Mouse (Mus musculus) erythroblast, adult 5-6 weeks (primary cell): ENCODE results near the gene Stkld1. TPM values are rescaled to one million over a fixed set of nuclear protein-coding genes. Genes with fewer than 3 reads are reported as not detected.

Experiments used
- ATAC-seq: replicated peaks from 2 replicates; pipeline ENCODE4 v1.8.0; 2016; ENCODE audit warnings: moderate number of reproducible peaks, mild to moderate bottlenecking, moderate TSS enrichment, inconsistent platforms; ENCODE audit not compliant: poor library complexity, low FRiP score, severe bottlenecking
- total RNA-seq, 2 experiments: library from RNA; stranded (forward) in 1 of 2; stranded (reverse) in 1 of 2; fragments of 150-400 nt in 1 of 2; fragments of 200-764, 138-1000 nt in 1 of 2; gene quantifications; 2 replicates each; pipeline versions ENCODE4 v1.2.3 to v1.2.4; 2015 to 2017; ENCODE audit warnings: low replicate concordance in 2 of 2

Gene Stkld1
- total RNA-seq, 2 experiments from 2014 or later = not detected

GRCm38 (mm10) chr2:26914148-26914941 lies 19.5 kb upstream of the Stkld1 start:
- ATAC-seq = no peak

GRCm38 (mm10) chr2:26915927-26916728 lies 17.7 kb upstream of the Stkld1 start, which contains the start of the genes Surf2 and Surf1:
Gene Surf2, plus strand, starts transcription at chr2:26916367.
Gene Surf1, minus strand, starts transcription at chr2:26916530.
- ATAC-seq = peak; percentile 85

- peak; percentile 40 for ATAC-seq
Observed at GRCm38 (mm10) chr2:26916738-26917137, 17.1 kb upstream of the Stkld1 start.

GRCm38 (mm10) chr2:26919684-26920083 lies 14.2 kb upstream of the Stkld1 start:
- ATAC-seq = no peak

- ATAC-seq = no peak
Observed at GRCm38 (mm10) chr2:26920190-26920855, 13.5 kb upstream of the Stkld1 start.

- ATAC-seq = no peak
Observed at GRCm38 (mm10) chr2:26921784-26922183, 12.1 kb upstream of the Stkld1 start.

GRCm38 (mm10) chr2:26927745-26928476 lies 5.9 kb upstream of the Stkld1 start:
- no peak for ATAC-seq

GRCm38 (mm10) chr2:26930390-26930789 lies 3.5 kb upstream of the Stkld1 start:
- peak; percentile 53 for ATAC-seq

GRCm38 (mm10) chr2:26932473-26933303 lies 1.2 kb upstream of the Stkld1 start:
- ATAC-seq = peak; percentile 33

GRCm38 (mm10) chr2:26935286-26935685 lies 1.4 kb downstream of the Stkld1 start:
- no peak for ATAC-seq

- ATAC-seq = no peak
Observed at GRCm38 (mm10) chr2:26936425-26936824, 2.6 kb downstream of the Stkld1 start.

GRCm38 (mm10) chr2:26941539-26941938 lies 7.7 kb downstream of the Stkld1 start:
- ATAC-seq = no peak

- no peak for ATAC-seq
Observed at GRCm38 (mm10) chr2:26943253-26943652, 9.4 kb downstream of the Stkld1 start.

GRCm38 (mm10) chr2:26950411-26950810 lies 16.6 kb downstream of the Stkld1 start:
- ATAC-seq = no peak

- ATAC-seq = no peak
Observed at GRCm38 (mm10) chr2:26951346-26951905, 17.6 kb downstream of the Stkld1 start.

- no peak for ATAC-seq
Observed at GRCm38 (mm10) chr2:26952193-26952592, 18.3 kb downstream of the Stkld1 start.

- no peak for ATAC-seq
Observed at GRCm38 (mm10) chr2:26952866-26953265, 19.0 kb downstream of the Stkld1 start.

GRCm38 (mm10) chr2:26954735-26955395 lies 21.0 kb downstream of the Stkld1 start:
- no peak for ATAC-seq
